Mouse (Mus musculus) adipocyte (in vitro differentiated cells): ENCODE data around the gene Fbxo27.

Experiments used
- DNase-seq: peaks from one replicate; pipeline ENCODE4 v3.0.0-alpha.2; 2016; ENCODE audit warnings: low spot score

The Fbxo27 gene

GRCm38 (mm10) chr7:28702601-28703143 is 10.0 kb downstream of the Fbxo27 start:
- no peak for DNase-seq

GRCm38 (mm10) chr7:28709454-28709853 is 16.8 kb downstream of the Fbxo27 start:
- DNase-seq: no peak

- no peak for DNase-seq
Measured at GRCm38 (mm10) chr7:28710962-28711361, 18.3 kb downstream of the Fbxo27 start.

- DNase-seq: no peak
Measured at GRCm38 (mm10) chr7:28714667-28715066, 22.0 kb downstream of the Fbxo27 start.

GRCm38 (mm10) chr7:28715598-28715997 is 22.9 kb downstream of the Fbxo27 start:
- no peak for DNase-seq

- DNase-seq: peak; percentile 43
Measured at GRCm38 (mm10) chr7:28716590-28717281, 24.1 kb downstream of the Fbxo27 start, which contains the start of gene Fbxo17. Fbxo17 (plus strand) TSS chr7:28716804.

- DNase-seq: no peak
Measured at GRCm38 (mm10) chr7:28717726-28718125, 25.1 kb downstream of the Fbxo27 start.

- DNase-seq: no peak
Measured at GRCm38 (mm10) chr7:28719159-28719558, 26.5 kb downstream of the Fbxo27 start.

GRCm38 (mm10) chr7:28719650-28720049 is 27.0 kb downstream of the Fbxo27 start:
- no peak for DNase-seq

- DNase-seq: no peak
Measured at GRCm38 (mm10) chr7:28720753-28721537, 28.3 kb downstream of the Fbxo27 start.

- no peak for DNase-seq
Measured at GRCm38 (mm10) chr7:28722079-28722478, 29.4 kb downstream of the Fbxo27 start.

- no peak for DNase-seq
Measured at GRCm38 (mm10) chr7:28724613-28725012, 32.0 kb downstream of the Fbxo27 start.

- DNase-seq: peak; percentile 34
Measured at GRCm38 (mm10) chr7:28726600-28726999, 34.0 kb downstream of the Fbxo27 start.

- DNase-seq: peak; percentile 14
Measured at GRCm38 (mm10) chr7:28727649-28728340, 35.1 kb downstream of the Fbxo27 start.

- DNase-seq: no peak
Measured at GRCm38 (mm10) chr7:28732341-28733142, 39.9 kb downstream of the Fbxo27 start.

GRCm38 (mm10) chr7:28733211-28733610 is 40.6 kb downstream of the Fbxo27 start:
- no peak for DNase-seq

- DNase-seq: no peak
Measured at GRCm38 (mm10) chr7:28735701-28736100, 43.1 kb downstream of the Fbxo27 start.

GRCm38 (mm10) chr7:28739829-28740228 is 47.2 kb downstream of the Fbxo27 start:
- no peak for DNase-seq

GRCm38 (mm10) chr7:28740949-28741348 is 48.3 kb downstream of the Fbxo27 start:
- no peak for DNase-seq

GRCm38 (mm10) chr7:28741368-28741708 is 48.7 kb downstream of the Fbxo27 start:
- DNase-seq: no peak

- peak; percentile 97 for DNase-seq
Measured at GRCm38 (mm10) chr7:28741709-28742438, 49.2 kb downstream of the Fbxo27 start, which contains the start of the genes Mrps12 and Sars2. Mrps12 (minus strand) TSS chr7:28741820. Sars2 (plus strand) TSS chr7:28741992.
